Mouse (Mus musculus) CD4-positive, CD25-positive, alpha-beta regulatory T cell, adult 4 months (primary cell): Measurements from ENCODE around the gene Psma4. TPM values are rescaled to one million over a fixed set of nuclear protein-coding genes. Genes with fewer than 3 reads are reported as not detected.

Experiments used
- ATAC-seq: one replicate; pipeline ENCODE4 v1.8.0; 2017
- polyA plus RNA-seq, 2 experiments: library from polyadenylated mRNA; unstranded; fragments of 100-300 nt; shearing (Covaris generic); gene quantifications; one replicate each; pipeline ENCODE4 v1.2.1; 2017

Psma4 gene
- polyA plus RNA-seq, 2 experiments from 2014 or later = 241 to 271 TPM

DNA sequence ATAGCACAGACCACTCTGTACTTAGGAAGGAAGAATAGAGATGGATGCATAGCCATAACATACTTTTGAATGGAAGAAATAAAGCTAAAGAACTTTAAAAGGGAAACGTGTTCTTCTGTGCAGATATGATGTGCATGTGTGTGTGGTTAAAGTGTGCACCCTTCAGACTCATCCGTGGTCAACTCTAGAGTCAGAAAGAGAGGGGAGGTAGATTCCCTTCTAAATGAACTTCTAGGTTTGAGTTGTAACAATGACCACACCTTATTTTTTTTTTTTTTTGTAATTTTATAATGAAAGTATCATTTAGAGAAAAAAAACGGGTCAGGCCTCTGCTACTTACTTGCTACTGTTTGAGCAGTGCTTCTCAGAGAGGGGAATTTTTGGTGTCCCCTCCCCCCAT lies 39.8 kb downstream of the Psma4 start:
- ATAC-seq = no peak

DNA sequence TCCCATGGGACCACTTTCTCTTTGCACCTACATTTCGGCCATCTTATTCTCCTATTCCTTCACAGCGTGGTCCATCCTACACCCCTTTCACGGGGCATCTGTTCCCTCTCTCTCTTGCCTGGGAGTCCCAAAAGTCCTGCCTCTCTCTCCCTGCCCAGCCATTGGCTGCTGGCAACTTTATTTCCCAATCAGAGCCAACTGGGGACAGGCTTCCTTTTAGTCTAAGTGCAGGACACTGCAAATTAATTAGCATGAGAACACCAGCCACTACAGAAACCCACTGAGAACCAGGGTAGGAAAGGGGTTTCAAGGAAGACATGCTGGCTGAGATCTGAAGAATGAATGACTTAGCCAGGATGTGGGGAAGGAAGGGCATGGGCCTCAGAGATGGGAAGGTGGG lies 43.8 kb downstream of the Psma4 start:
- ATAC-seq = no peak

DNA sequence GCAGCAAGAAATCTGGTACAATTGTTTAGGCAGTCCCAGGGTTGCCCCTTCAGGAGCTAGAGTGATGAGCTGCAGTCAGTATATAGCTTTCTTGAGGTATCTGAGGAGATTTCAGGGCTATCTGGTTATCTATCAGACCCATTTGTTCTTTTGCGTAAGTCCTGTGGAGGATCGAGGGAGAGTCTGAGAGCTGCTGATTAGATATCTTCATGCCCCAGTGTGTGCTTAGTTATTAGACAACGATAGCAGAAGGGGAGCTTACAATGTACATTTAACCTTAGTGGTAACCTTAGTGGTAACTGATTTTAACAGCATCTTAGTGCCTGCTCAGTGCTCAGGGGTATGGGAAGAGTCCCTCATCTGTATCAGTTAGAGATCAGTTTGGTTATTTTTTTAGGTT lies 45.1 kb downstream of the Psma4 start:
- ATAC-seq = no peak

DNA sequence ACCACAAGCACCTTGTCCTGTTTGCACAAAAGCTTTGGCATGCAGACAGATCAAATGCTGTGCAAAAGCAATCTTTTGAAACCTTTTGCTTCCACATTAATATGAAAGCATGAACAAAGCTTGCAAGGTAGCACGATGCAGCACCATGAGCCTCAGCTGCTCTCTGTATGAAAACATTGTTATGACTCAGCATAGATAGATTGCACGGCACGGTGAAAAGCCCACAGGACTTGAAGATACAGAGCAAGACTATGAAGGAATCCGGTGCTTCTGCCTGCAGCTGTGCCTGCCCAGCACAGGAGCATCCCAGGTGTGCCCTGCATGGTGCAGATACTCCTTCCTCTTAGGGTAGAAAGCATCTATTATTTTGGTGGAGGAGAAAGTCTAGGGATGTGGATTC lies 53.0 kb downstream of the Psma4 start:
- ATAC-seq = no peak

Other genes starting within 250 kb of the Psma4 start
- gene Wdr61, start 216.3 kb upstream of the Psma4 start, polyA plus RNA-seq = 100 to 1,000 TPM; 127 to 147 TPM
- not detected for gene Crabp1, start 186.0 kb upstream of the Psma4 start, polyA plus RNA-seq
- gene Ireb2, start 87.0 kb upstream of the Psma4 start, polyA plus RNA-seq = 10 to 100 TPM; 20.1 to 23.1 TPM
- gene Hykk, start 33.5 kb upstream of the Psma4 start, polyA plus RNA-seq = under 1 TPM; 0.30 to 0.46 TPM
- not detected for gene AY074887, start 208 bp downstream of the Psma4 start, polyA plus RNA-seq
- gene Chrna5, start 30.1 kb downstream of the Psma4 start, polyA plus RNA-seq = not detected
- not detected for gene Chrna3, start 75.8 kb downstream of the Psma4 start, polyA plus RNA-seq
- not detected for gene Chrnb4, start 98.0 kb downstream of the Psma4 start, polyA plus RNA-seq
- gene Ube2q2, start 198.1 kb downstream of the Psma4 start, polyA plus RNA-seq = 10 to 100 TPM in 1 of 2 experiments, 1 to 10 TPM in 1; 9.5 to 15.1 TPM